Mouse (Mus musculus): ENCODE measurements around the gene Clock. TPM values are rescaled to one million over a fixed set of nuclear protein-coding genes. Genes with fewer than 3 reads are reported as not detected.
A peak's percentile ranks its signal among the peaks of the same experiment; 100 is the strongest.

Clock gene
- polyA plus RNA-seq, 1 experiment from 2014 or later: 19.1 TPM

- Histone ChIP-seq H3K27me3 (ENCODE audit: insufficient read depth, low read length) (no peaks in the 10 kb centered on the region), H3K9ac (no peak overlapping the region), H3K4me3 (ENCODE audit: low read depth, low read length) (no peak overlapping the region), H3K9me3 (ENCODE audit: low read depth, low read length) (no peaks in the 10 kb centered on the region), H3K4me2 (no peak overlapping the region), H3K4me1 (ENCODE audit: insufficient read depth) (no peaks in the 10 kb centered on the region), H3K36me3 (ENCODE audit: insufficient read depth) (peaks cover 33% of the 10 kb centered on the region; the same call in 1 of the 2 replicates), H3K27ac (ENCODE audit: low read depth) (no peak overlapping the region)
- peak; percentile 50 for DNase-seq
- no peak for ATAC-seq (ENCODE audit: insufficient read depth)
- TF ChIP-seq CTCF (IDR thresholded peaks at IDR 0.05; ENCODE audit: low read depth): no peak
Measured at GRCm38 (mm10) chr5:76193075-76193474, 111.5 kb downstream of the Clock start.

- no peak overlapping the region for H3K9ac ChIP-seq
- no peak overlapping the region for H3K4me3 ChIP-seq (ENCODE audit: low read depth, low read length)
- ATAC-seq (ENCODE audit: insufficient read depth) (no peak), DNase-seq (no peak)
- no peak overlapping the region for H3K4me2 ChIP-seq
- no peak overlapping the region for H3K27ac ChIP-seq (ENCODE audit: low read depth)
- peaks cover 33% of the 10 kb centered on the region; the same call in 1 of the 2 replicates for H3K36me3 ChIP-seq (ENCODE audit: insufficient read depth)
- peaks cover under 1% of the 10 kb centered on the region; the same call in 1 of the 2 replicates for H3K4me1 ChIP-seq (ENCODE audit: insufficient read depth)
- H3K27me3 ChIP-seq (ENCODE audit: insufficient read depth, low read length): no peaks in the 10 kb centered on the region
- H3K9me3 ChIP-seq (ENCODE audit: low read depth, low read length): no peaks in the 10 kb centered on the region
- WGBS: 83% methylated on average over 4 of the region's 4 CpGs
- no peak for TF ChIP-seq CTCF (IDR thresholded peaks at IDR 0.05; ENCODE audit: low read depth)
Measured at GRCm38 (mm10) chr5:76190609-76191008, 114.0 kb downstream of the Clock start.

GRCm38 (mm10) chr5:76187885-76188284 is 116.7 kb downstream of the Clock start:
- no peak overlapping the region for H3K27ac ChIP-seq (ENCODE audit: low read depth)
- no peaks in the 10 kb centered on the region for H3K9me3 ChIP-seq (ENCODE audit: low read depth, low read length)
- ATAC-seq (ENCODE audit: insufficient read depth) (no peak), DNase-seq (no peak)
- H3K27me3 ChIP-seq (ENCODE audit: insufficient read depth, low read length): no peaks in the 10 kb centered on the region
- H3K4me1 ChIP-seq (ENCODE audit: insufficient read depth): peaks cover 8% of the 10 kb centered on the region
- no peak for TF ChIP-seq CTCF (IDR thresholded peaks at IDR 0.05; ENCODE audit: low read depth)
- peaks cover 21% of the 10 kb centered on the region; the same call in 1 of the 2 replicates for H3K36me3 ChIP-seq (ENCODE audit: insufficient read depth)
- 70% methylated on average over 5 of the region's 5 CpGs for WGBS
- no peak overlapping the region for H3K4me2 ChIP-seq
- H3K9ac ChIP-seq: no peak overlapping the region
- no peak overlapping the region for H3K4me3 ChIP-seq (ENCODE audit: low read depth, low read length)

GRCm38 (mm10) chr5:76184286-76185080 is 120.1 kb downstream of the Clock start:
- TF ChIP-seq CTCF (IDR thresholded peaks at IDR 0.05; ENCODE audit: low read depth): no peak
- H3K27me3 ChIP-seq (ENCODE audit: insufficient read depth, low read length): no peaks in the 10 kb centered on the region
- peak overlapping the region; percentile 85 for H3K4me2 ChIP-seq
- H3K27ac ChIP-seq (ENCODE audit: low read depth): peak overlapping the region; percentile 97
- H3K36me3 ChIP-seq (ENCODE audit: insufficient read depth): peaks cover 7% of the 10 kb centered on the region; the same call in 1 of the 2 replicates
- no peaks in the 10 kb centered on the region for H3K9me3 ChIP-seq (ENCODE audit: low read depth, low read length)
- H3K4me3 ChIP-seq (ENCODE audit: low read depth, low read length): peak overlapping the region; percentile 87
- WGBS: 4% methylated on average over 38 of the region's 38 CpGs
- peak overlapping the region; percentile 92 for H3K9ac ChIP-seq
- ATAC-seq (ENCODE audit: insufficient read depth) (peak; percentile 91), DNase-seq (peak; percentile 89)
- peaks cover 8% of the 10 kb centered on the region for H3K4me1 ChIP-seq (ENCODE audit: insufficient read depth)

GRCm38 (mm10) chr5:76183750-76184261 is 120.8 kb downstream of the Clock start, which contains the start of gene Tmem165:
Gene Tmem165 (plus strand): TSS chr5:76183880.
- Histone ChIP-seq H3K4me2 (peak within 1 kb of the TSS; percentile 85), H3K36me3 (ENCODE audit: insufficient read depth) (peaks cover 7% of the 10 kb centered on the region; the same call in 1 of the 2 replicates), H3K4me3 (ENCODE audit: low read depth, low read length) (peak within 1 kb of the TSS; percentile 87), H3K27me3 (ENCODE audit: insufficient read depth, low read length) (no peaks in the 10 kb centered on the region), H3K4me1 (ENCODE audit: insufficient read depth) (peaks cover 8% of the 10 kb centered on the region), H3K9ac (peak within 1 kb of the TSS; percentile 92), H3K9me3 (ENCODE audit: low read depth, low read length) (no peaks in the 10 kb centered on the region), H3K27ac (ENCODE audit: low read depth) (peak within 1 kb of the TSS; percentile 97)
- 0% methylated on average over 55 of the region's 62 CpGs for WGBS
- DNase-seq: peak; percentile 95
- no peak for TF ChIP-seq CTCF (IDR thresholded peaks at IDR 0.05; ENCODE audit: low read depth)
- ATAC-seq (ENCODE audit: insufficient read depth): peak; percentile 98

GRCm38 (mm10) chr5:76183043-76183749 is 121.4 kb downstream of the Clock start:
- ATAC-seq (ENCODE audit: insufficient read depth) (peak; percentile 36), DNase-seq (no peak)
- H3K9ac ChIP-seq: peak overlapping the region; percentile 92
- no peak for TF ChIP-seq CTCF (IDR thresholded peaks at IDR 0.05; ENCODE audit: low read depth)
- H3K4me1 ChIP-seq (ENCODE audit: insufficient read depth): peaks cover 8% of the 10 kb centered on the region
- H3K4me3 ChIP-seq (ENCODE audit: low read depth, low read length): peak overlapping the region; percentile 87
- peak overlapping the region; percentile 85 for H3K4me2 ChIP-seq
- no peaks in the 10 kb centered on the region for H3K9me3 ChIP-seq (ENCODE audit: low read depth, low read length)
- H3K36me3 ChIP-seq (ENCODE audit: insufficient read depth): peaks cover 7% of the 10 kb centered on the region; the same call in 1 of the 2 replicates
- peak overlapping the region; percentile 97; the same call in 1 of the 2 replicates for H3K27ac ChIP-seq (ENCODE audit: low read depth)
- WGBS: 37% methylated on average over 17 of the region's 17 CpGs
- H3K27me3 ChIP-seq (ENCODE audit: insufficient read depth, low read length): no peaks in the 10 kb centered on the region

Data from lung, embryonic 14.5 days (tissue).